Mouse (Mus musculus): Measurements from ENCODE around the gene Ehd4. TPM values are rescaled to one million over a fixed set of nuclear protein-coding genes. Genes with fewer than 3 reads are reported as not detected.

Gene Ehd4
- polyA plus RNA-seq, 1 experiment, result 24.4 TPM

DNA sequence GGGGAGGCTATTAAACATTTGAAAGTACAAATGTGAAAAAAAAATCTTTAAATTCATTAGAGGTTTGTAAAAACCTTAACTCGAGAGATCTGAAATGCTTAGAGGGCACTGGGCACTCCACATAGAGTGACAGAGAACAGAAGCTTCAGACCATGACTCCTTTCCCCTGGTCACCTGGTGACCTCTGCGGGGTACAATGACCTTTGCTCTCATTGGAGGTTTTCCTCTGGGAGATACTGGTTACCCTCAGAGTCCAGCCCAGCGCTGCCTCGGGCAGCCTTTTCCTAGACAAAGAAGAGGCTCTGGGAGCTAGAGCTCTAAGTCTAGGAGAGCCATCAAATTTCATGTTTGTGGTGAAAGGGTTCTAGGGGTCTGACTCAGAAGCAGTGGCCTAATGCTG, 39.4 kb downstream of the Ehd4 start:
- Histone ChIP-seq H3K36me3 (ENCODE audit: control insufficient read depth, insufficient read depth, low read length, poor library complexity, severe bottlenecking) (no peaks in the 10 kb centered on the region), H3K9ac (ENCODE audit: low read depth, poor library complexity, severe bottlenecking) (no peak overlapping the region), H3K4me3 (ENCODE audit: low read depth, low read length) (no peak overlapping the region), H3K27ac (ENCODE audit: insufficient read depth, low read length) (no peak overlapping the region), H3K27me3 (ENCODE audit: control insufficient read depth, insufficient read depth, low read length, poor library complexity, severe bottlenecking) (no peaks in the 10 kb centered on the region), H3K9me3 (replicated peaks; ENCODE audit: control insufficient read depth, insufficient read depth, low read length, poor library complexity, severe bottlenecking) (no peaks in the 10 kb centered on the region), H3K4me1 (ENCODE audit: control insufficient read depth, insufficient read depth, low read length) (no peaks in the 10 kb centered on the region)
- TF ChIP-seq CTCF (IDR thresholded peaks at IDR 0.05; ENCODE audit: low read depth, low read length), result no peak
- no peak for TF ChIP-seq POLR2A (IDR thresholded peaks at IDR 0.05; ENCODE audit: insufficient read depth, low read length)
- TF ChIP-seq EP300 (IDR thresholded peaks at IDR 0.05; ENCODE audit: insufficient read depth, low read depth, low read length), result no peak

DNA sequence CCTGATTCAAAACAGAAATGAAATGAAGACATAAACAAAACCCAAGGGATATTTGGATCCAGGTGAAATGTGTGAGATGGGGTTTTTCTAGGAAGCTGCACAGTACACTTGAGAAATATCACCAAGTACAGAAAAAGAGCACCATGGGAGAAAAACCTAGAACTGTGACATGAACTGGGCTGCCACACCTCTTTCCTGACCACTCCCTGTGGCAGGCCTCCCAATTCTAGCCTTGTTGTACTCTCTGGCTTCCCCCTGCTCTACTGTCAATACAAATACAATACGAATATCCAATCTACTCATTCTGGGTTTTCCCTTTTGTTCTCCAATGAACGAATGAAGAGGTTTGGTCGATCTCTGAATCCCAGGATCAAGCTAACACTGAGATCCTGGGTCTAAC, 40.4 kb downstream of the Ehd4 start:
- H3K4me1 ChIP-seq (ENCODE audit: control insufficient read depth, insufficient read depth, low read length), result no peaks in the 10 kb centered on the region
- TF ChIP-seq CTCF (IDR thresholded peaks at IDR 0.05; ENCODE audit: low read depth, low read length), result no peak
- TF ChIP-seq POLR2A (IDR thresholded peaks at IDR 0.05; ENCODE audit: insufficient read depth, low read length), result no peak
- H3K27me3 ChIP-seq (ENCODE audit: control insufficient read depth, insufficient read depth, low read length, poor library complexity, severe bottlenecking), result no peaks in the 10 kb centered on the region
- no peak overlapping the region for H3K9ac ChIP-seq (ENCODE audit: low read depth, poor library complexity, severe bottlenecking)
- H3K9me3 ChIP-seq (replicated peaks; ENCODE audit: control insufficient read depth, insufficient read depth, low read length, poor library complexity, severe bottlenecking), result no peaks in the 10 kb centered on the region
- no peak overlapping the region for H3K27ac ChIP-seq (ENCODE audit: insufficient read depth, low read length)
- H3K4me3 ChIP-seq (ENCODE audit: low read depth, low read length), result no peak overlapping the region
- no peaks in the 10 kb centered on the region for H3K36me3 ChIP-seq (ENCODE audit: control insufficient read depth, insufficient read depth, low read length, poor library complexity, severe bottlenecking)

DNA sequence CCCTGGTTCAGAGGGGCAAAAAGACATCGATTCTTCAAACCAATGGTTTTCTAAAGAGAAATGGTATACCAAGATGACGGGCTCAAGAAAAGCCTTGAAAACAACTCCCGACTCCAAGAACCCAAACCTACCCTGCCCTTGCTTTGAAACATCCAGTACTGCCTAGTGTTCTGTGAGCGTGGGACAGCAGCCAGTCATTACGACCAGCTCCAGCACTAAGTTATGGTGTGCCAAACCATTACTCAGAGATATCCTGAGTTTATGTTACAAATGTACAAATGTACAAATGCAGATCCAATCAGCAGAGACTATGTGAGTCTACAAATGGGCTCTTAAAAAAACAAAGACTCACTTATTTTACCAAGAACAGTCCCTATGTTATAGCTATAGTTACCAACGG, 40.9 kb downstream of the Ehd4 start:
- H3K4me3 ChIP-seq (ENCODE audit: low read depth, low read length), result no peak overlapping the region
- no peaks in the 10 kb centered on the region for H3K9me3 ChIP-seq (replicated peaks; ENCODE audit: control insufficient read depth, insufficient read depth, low read length, poor library complexity, severe bottlenecking)
- no peaks in the 10 kb centered on the region for H3K27me3 ChIP-seq (ENCODE audit: control insufficient read depth, insufficient read depth, low read length, poor library complexity, severe bottlenecking)
- no peak overlapping the region for H3K27ac ChIP-seq (ENCODE audit: insufficient read depth, low read length)
- H3K36me3 ChIP-seq (ENCODE audit: control insufficient read depth, insufficient read depth, low read length, poor library complexity, severe bottlenecking), result no peaks in the 10 kb centered on the region
- TF ChIP-seq EP300 (IDR thresholded peaks at IDR 0.05; ENCODE audit: insufficient read depth, low read depth, low read length), result no peak
- no peak for TF ChIP-seq CTCF (IDR thresholded peaks at IDR 0.05; ENCODE audit: low read depth, low read length)
- TF ChIP-seq POLR2A (IDR thresholded peaks at IDR 0.05; ENCODE audit: insufficient read depth, low read length), result no peak
- no peaks in the 10 kb centered on the region for H3K4me1 ChIP-seq (ENCODE audit: control insufficient read depth, insufficient read depth, low read length)
- H3K9ac ChIP-seq (ENCODE audit: low read depth, poor library complexity, severe bottlenecking), result no peak overlapping the region

DNA sequence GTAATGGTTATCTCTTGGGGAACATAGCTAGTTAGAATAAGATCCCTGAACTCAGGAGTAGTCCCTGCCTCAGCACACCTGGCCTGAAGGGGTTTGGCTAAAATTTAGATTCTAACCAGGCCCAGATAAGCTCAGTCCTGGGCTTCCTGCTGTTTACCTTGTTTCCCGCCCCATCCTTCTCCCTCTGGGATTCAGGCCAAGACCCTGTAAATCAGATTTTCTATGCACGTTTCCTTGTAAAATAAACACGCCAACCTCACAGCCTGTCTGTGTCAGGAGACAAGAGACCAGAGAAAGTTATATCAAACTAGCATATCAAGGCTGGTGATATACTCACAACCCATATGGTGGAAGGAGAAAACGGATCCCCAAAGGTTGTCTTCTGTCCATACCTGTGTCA, 42.8 kb downstream of the Ehd4 start:
- Histone ChIP-seq H3K27ac (ENCODE audit: insufficient read depth, low read length) (no peak overlapping the region), H3K9ac (ENCODE audit: low read depth, poor library complexity, severe bottlenecking) (no peak overlapping the region)
- TF ChIP-seq POLR2A (IDR thresholded peaks at IDR 0.05; ENCODE audit: insufficient read depth, low read length) (no peak), CTCF (IDR thresholded peaks at IDR 0.05; ENCODE audit: low read depth, low read length) (no peak), EP300 (IDR thresholded peaks at IDR 0.05; ENCODE audit: insufficient read depth, low read depth, low read length) (no peak)

DNA sequence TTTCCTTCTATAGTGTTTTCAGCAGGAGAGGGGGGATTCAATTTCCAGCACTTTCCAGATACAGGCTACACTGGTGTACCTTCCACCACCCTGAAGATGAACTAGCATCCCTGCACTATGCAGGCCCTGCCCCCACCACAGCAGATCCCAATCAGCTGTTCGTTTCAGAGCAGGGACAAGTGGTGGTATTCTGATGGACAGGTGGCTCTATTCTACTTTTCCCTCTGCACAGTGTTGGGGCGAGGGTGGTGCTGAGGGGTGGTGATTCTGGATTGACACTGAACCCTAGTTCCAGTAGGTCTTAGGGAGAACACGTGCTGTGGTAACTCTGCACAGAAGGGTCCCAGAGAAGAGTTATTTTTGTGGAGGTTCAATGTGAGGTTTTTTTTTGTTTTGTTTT, 43.2 kb downstream of the Ehd4 start:
- Histone ChIP-seq H3K4me1 (ENCODE audit: control insufficient read depth, insufficient read depth, low read length) (no peaks in the 10 kb centered on the region), H3K27me3 (ENCODE audit: control insufficient read depth, insufficient read depth, low read length, poor library complexity, severe bottlenecking) (no peaks in the 10 kb centered on the region), H3K4me3 (ENCODE audit: low read depth, low read length) (no peak overlapping the region), H3K9ac (ENCODE audit: low read depth, poor library complexity, severe bottlenecking) (no peak overlapping the region), H3K27ac (ENCODE audit: insufficient read depth, low read length) (no peak overlapping the region), H3K9me3 (replicated peaks; ENCODE audit: control insufficient read depth, insufficient read depth, low read length, poor library complexity, severe bottlenecking) (no peaks in the 10 kb centered on the region), H3K36me3 (ENCODE audit: control insufficient read depth, insufficient read depth, low read length, poor library complexity, severe bottlenecking) (0 out of 2 replicates have a peak, but pooled peaks cover 2% of the 10 kb centered on the region)
- no peak for TF ChIP-seq POLR2A (IDR thresholded peaks at IDR 0.05; ENCODE audit: insufficient read depth, low read length)

More for the DNA sequence above, 42.8 kb downstream of the Ehd4 start:
- Histone ChIP-seq H3K36me3 (ENCODE audit: control insufficient read depth, insufficient read depth, low read length, poor library complexity, severe bottlenecking) (0 out of 2 replicates have a peak, but pooled peaks cover 2% of the 10 kb centered on the region), H3K4me1 (ENCODE audit: control insufficient read depth, insufficient read depth, low read length) (no peaks in the 10 kb centered on the region), H3K4me3 (ENCODE audit: low read depth, low read length) (no peak overlapping the region), H3K27me3 (ENCODE audit: control insufficient read depth, insufficient read depth, low read length, poor library complexity, severe bottlenecking) (no peaks in the 10 kb centered on the region), H3K9me3 (replicated peaks; ENCODE audit: control insufficient read depth, insufficient read depth, low read length, poor library complexity, severe bottlenecking) (no peaks in the 10 kb centered on the region)

DNA sequence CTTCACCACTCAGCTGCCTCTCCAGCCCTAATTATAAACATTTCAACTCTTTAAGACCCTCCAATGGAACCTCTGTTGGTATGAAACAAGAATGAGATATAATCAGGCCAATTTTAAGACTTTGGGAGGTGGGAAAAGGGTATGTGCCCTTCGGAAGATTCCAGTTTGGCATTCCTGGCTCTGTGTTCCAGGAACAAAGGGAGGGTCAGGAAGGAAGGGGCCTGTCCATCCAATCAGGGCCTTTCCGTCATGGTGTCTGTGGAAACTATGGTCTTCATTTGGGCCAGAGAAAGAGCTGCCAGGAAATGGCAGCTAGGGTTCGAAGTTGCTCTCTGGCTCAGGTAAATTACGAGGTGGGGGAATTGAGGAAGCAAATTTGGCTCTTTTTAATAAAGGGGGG, 46.3 kb downstream of the Ehd4 start:
- H3K27ac ChIP-seq (ENCODE audit: insufficient read depth, low read length), result no peak overlapping the region
- no peaks in the 10 kb centered on the region for H3K4me1 ChIP-seq (ENCODE audit: control insufficient read depth, insufficient read depth, low read length)
- 0 out of 2 replicates have a peak, but pooled peaks cover 2% of the 10 kb centered on the region for H3K36me3 ChIP-seq (ENCODE audit: control insufficient read depth, insufficient read depth, low read length, poor library complexity, severe bottlenecking)
- no peak overlapping the region for H3K4me3 ChIP-seq (ENCODE audit: low read depth, low read length)
- no peaks in the 10 kb centered on the region for H3K9me3 ChIP-seq (replicated peaks; ENCODE audit: control insufficient read depth, insufficient read depth, low read length, poor library complexity, severe bottlenecking)
- H3K9ac ChIP-seq (ENCODE audit: low read depth, poor library complexity, severe bottlenecking), result no peak overlapping the region
- no peaks in the 10 kb centered on the region for H3K27me3 ChIP-seq (ENCODE audit: control insufficient read depth, insufficient read depth, low read length, poor library complexity, severe bottlenecking)
- TF ChIP-seq POLR2A (IDR thresholded peaks at IDR 0.05; ENCODE audit: insufficient read depth, low read length) (no peak), CTCF (IDR thresholded peaks at IDR 0.05; ENCODE audit: low read depth, low read length) (no peak), EP300 (IDR thresholded peaks at IDR 0.05; ENCODE audit: insufficient read depth, low read depth, low read length) (no peak)

Measured in ES-Bruce4 (cell line).